Mouse (Mus musculus): Measurements from ENCODE around the gene Tnfaip2. TPM values are rescaled to one million over a fixed set of nuclear protein-coding genes. Genes with fewer than 3 reads are reported as not detected.

Tnfaip2 gene
- polyA plus RNA-seq, 1 experiment: 16.4 TPM

DNA sequence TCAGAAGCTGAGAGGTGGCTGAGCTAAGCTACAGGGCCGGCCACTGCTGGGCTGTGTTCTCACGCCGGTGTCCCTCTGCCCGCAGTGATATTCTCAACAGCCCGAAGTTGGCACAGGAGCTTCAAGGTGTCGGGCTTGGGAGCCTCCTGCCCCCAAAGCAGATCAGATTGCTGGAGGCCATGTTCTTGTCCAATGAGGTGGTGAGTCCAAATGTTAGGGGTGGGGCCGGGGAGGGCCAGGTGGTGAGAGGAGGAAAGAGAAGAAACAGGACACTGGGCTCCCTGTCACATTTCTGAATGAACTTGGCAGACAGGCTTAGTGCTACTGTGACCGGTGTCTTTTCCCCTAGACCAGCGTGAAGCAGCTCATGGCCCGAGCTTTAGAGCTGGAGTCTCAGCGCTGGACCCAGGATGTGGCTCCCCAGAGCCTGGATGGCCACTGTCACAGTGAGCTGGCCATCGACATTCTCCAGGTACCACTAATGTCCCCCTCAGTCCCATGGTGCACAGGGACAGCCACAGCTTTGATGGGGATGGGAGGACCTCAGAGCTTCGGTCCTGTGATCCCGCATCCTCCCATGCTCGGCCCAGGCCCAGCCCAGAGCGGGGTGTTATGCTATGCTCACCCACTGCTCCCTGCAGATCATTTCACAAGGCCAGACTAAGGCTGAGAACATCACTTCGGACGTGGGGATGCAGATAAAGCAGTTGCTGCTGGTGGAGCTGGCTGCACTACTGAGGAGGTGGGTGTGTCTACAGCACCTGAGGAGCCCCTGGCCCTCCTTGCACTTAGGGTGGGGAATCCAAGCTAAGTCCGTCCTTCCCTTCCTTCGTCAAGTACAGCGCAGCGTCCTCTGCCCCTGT, 5.9 kb downstream of the Tnfaip2 start:
- Histone ChIP-seq H3K27ac (ENCODE audit: insufficient read depth, low read depth, low read length) (no peak overlapping the region), H3K4me1 (ENCODE audit: control insufficient read depth, insufficient read depth, insufficient read length, low read length) (peaks cover 32% of the 10 kb centered on the region), H3K36me3 (ENCODE audit: control insufficient read depth, insufficient read depth, low read length) (no peaks in the 10 kb centered on the region), H3K27me3 (ENCODE audit: control insufficient read depth, insufficient read depth, low read length) (peaks cover 53% of the 10 kb centered on the region), H3K4me3 (ENCODE audit: low read depth, low read length) (no peak overlapping the region)
- WGBS: 44% methylated on average over 22 of the region's 22 CpGs
- TF ChIP-seq POLR2A (IDR thresholded peaks at IDR 0.05; ENCODE audit: low read depth, low read length): no peak
- TF ChIP-seq CTCF (IDR thresholded peaks at IDR 0.05; ENCODE audit: extremely low read depth, insufficient read length, insufficient replicate concordance, low read depth, low read length): no peak

GRCm38 (mm10) chr12:111448931-111449705, 6.8 kb downstream of the Tnfaip2 start:
- H3K4me1 ChIP-seq (ENCODE audit: control insufficient read depth, insufficient read depth, insufficient read length, low read length): peaks cover 36% of the 10 kb centered on the region
- 19% methylated on average over 14 of the region's 14 CpGs for WGBS
- H3K4me3 ChIP-seq (ENCODE audit: low read depth, low read length): no peak overlapping the region
- peak overlapping the region; percentile 42; the same call in 1 of the 2 replicates for H3K27ac ChIP-seq (ENCODE audit: insufficient read depth, low read depth, low read length)
- peaks cover 45% of the 10 kb centered on the region for H3K27me3 ChIP-seq (ENCODE audit: control insufficient read depth, insufficient read depth, low read length)
- TF ChIP-seq POLR2A (IDR thresholded peaks at IDR 0.05; ENCODE audit: low read depth, low read length) (no peak), CTCF (IDR thresholded peaks at IDR 0.05; ENCODE audit: extremely low read depth, insufficient read length, insufficient replicate concordance, low read depth, low read length) (no peak)
- H3K36me3 ChIP-seq (ENCODE audit: control insufficient read depth, insufficient read depth, low read length): 0 out of 2 replicates have a peak, but pooled peaks cover 2% of the 10 kb centered on the region

GRCm38 (mm10) chr12:111450359-111450758, 8.1 kb downstream of the Tnfaip2 start:
- peaks cover 36% of the 10 kb centered on the region for H3K4me1 ChIP-seq (ENCODE audit: control insufficient read depth, insufficient read depth, insufficient read length, low read length)
- TF ChIP-seq CTCF (IDR thresholded peaks at IDR 0.05; ENCODE audit: extremely low read depth, insufficient read length, insufficient replicate concordance, low read depth, low read length) (no peak), POLR2A (IDR thresholded peaks at IDR 0.05; ENCODE audit: low read depth, low read length) (no peak)
- H3K36me3 ChIP-seq (ENCODE audit: control insufficient read depth, insufficient read depth, low read length): 0 out of 2 replicates have a peak, but pooled peaks cover 2% of the 10 kb centered on the region
- peaks cover 35% of the 10 kb centered on the region for H3K27me3 ChIP-seq (ENCODE audit: control insufficient read depth, insufficient read depth, low read length)
- no peak overlapping the region for H3K27ac ChIP-seq (ENCODE audit: insufficient read depth, low read depth, low read length)
- WGBS: 49% methylated on average over 6 of the region's 6 CpGs
- H3K4me3 ChIP-seq (ENCODE audit: low read depth, low read length): 0 out of 2 replicates have a peak overlapping the region, but pooled peaks have one; percentile 2

DNA sequence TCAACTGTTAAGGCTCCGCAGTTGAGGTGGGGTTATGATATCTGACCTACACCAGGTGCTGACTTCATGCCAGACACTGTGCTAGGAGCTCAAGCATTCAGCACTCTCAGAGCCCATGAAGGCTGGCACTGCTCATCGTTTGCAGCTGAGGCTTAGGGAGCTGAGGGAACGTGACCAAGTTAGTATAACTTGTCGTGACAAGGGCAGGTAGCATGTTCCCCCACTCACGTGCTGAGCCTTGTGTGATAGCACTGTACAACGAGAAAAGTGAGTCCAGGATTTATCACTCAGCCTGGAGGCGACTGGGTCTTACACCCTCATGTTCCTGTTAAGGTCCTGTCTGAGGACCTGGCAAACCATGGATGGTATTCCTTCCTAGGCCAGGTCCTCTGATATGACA, 9.3 kb downstream of the Tnfaip2 start:
- peaks cover 31% of the 10 kb centered on the region for H3K4me1 ChIP-seq (ENCODE audit: control insufficient read depth, insufficient read depth, insufficient read length, low read length)
- H3K4me3 ChIP-seq (ENCODE audit: low read depth, low read length): no peak overlapping the region
- H3K27me3 ChIP-seq (ENCODE audit: control insufficient read depth, insufficient read depth, low read length): peaks cover 24% of the 10 kb centered on the region
- 0 out of 2 replicates have a peak, but pooled peaks cover 2% of the 10 kb centered on the region for H3K36me3 ChIP-seq (ENCODE audit: control insufficient read depth, insufficient read depth, low read length)
- WGBS: 82% methylated on average over 7 of the region's 7 CpGs
- no peak overlapping the region for H3K27ac ChIP-seq (ENCODE audit: insufficient read depth, low read depth, low read length)
- TF ChIP-seq POLR2A (IDR thresholded peaks at IDR 0.05; ENCODE audit: low read depth, low read length): no peak
- no peak for TF ChIP-seq CTCF (IDR thresholded peaks at IDR 0.05; ENCODE audit: extremely low read depth, insufficient read length, insufficient replicate concordance, low read depth, low read length)

DNA sequence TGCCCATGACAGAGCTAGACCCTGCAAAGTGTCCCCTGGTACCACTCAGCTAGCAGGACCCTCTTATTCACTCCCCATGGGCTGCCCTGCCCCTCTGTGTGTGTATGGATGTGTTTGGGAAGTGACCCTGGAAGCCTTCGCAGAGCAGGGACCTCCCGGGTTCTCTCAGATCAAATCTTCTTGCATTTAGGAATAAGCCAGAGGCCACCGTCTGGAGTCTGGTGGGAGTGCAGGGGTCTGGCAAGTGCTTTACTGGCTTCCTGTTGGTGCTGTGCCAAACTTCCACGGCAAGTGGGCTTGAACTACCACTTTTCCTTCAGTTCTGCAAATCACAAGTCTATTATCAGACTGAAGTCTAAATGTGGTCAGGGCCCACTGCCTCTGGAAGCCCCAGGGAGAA, 11.8 kb downstream of the Tnfaip2 start:
- no peak for TF ChIP-seq CTCF (IDR thresholded peaks at IDR 0.05; ENCODE audit: extremely low read depth, insufficient read length, insufficient replicate concordance, low read depth, low read length)
- no peak for TF ChIP-seq POLR2A (IDR thresholded peaks at IDR 0.05; ENCODE audit: low read depth, low read length)
- no peak overlapping the region for H3K27ac ChIP-seq (ENCODE audit: insufficient read depth, low read depth, low read length)
- 47% methylated on average over 4 of the region's 4 CpGs for WGBS

GRCm38 (mm10) chr12:111454543-111455280, 12.4 kb downstream of the Tnfaip2 start:
- H3K27me3 ChIP-seq (ENCODE audit: control insufficient read depth, insufficient read depth, low read length): 0 out of 2 replicates have a peak, but pooled peaks cover 7% of the 10 kb centered on the region
- no peak overlapping the region for H3K4me3 ChIP-seq (ENCODE audit: low read depth, low read length)
- WGBS: 64% methylated on average over 10 of the region's 10 CpGs
- 0 out of 2 replicates have a peak, but pooled peaks cover 2% of the 10 kb centered on the region for H3K36me3 ChIP-seq (ENCODE audit: control insufficient read depth, insufficient read depth, low read length)
- H3K4me1 ChIP-seq (ENCODE audit: control insufficient read depth, insufficient read depth, insufficient read length, low read length): peaks cover 13% of the 10 kb centered on the region
- no peak overlapping the region for H3K27ac ChIP-seq (ENCODE audit: insufficient read depth, low read depth, low read length)
- no peak for TF ChIP-seq POLR2A (IDR thresholded peaks at IDR 0.05; ENCODE audit: low read depth, low read length)
- no peak for TF ChIP-seq CTCF (IDR thresholded peaks at IDR 0.05; ENCODE audit: extremely low read depth, insufficient read length, insufficient replicate concordance, low read depth, low read length)

More for the DNA sequence above, 11.8 kb downstream of the Tnfaip2 start:
- Histone ChIP-seq H3K27me3 (ENCODE audit: control insufficient read depth, insufficient read depth, low read length) (0 out of 2 replicates have a peak, but pooled peaks cover 7% of the 10 kb centered on the region), H3K4me1 (ENCODE audit: control insufficient read depth, insufficient read depth, insufficient read length, low read length) (peaks cover 18% of the 10 kb centered on the region), H3K36me3 (ENCODE audit: control insufficient read depth, insufficient read depth, low read length) (0 out of 2 replicates have a peak, but pooled peaks cover 2% of the 10 kb centered on the region), H3K4me3 (ENCODE audit: low read depth, low read length) (no peak overlapping the region)

Data from small intestine, adult 2 months (tissue).